Comparison of ENCODE assay signal across 8 mouse cellular contexts in the genomic region with DNA sequence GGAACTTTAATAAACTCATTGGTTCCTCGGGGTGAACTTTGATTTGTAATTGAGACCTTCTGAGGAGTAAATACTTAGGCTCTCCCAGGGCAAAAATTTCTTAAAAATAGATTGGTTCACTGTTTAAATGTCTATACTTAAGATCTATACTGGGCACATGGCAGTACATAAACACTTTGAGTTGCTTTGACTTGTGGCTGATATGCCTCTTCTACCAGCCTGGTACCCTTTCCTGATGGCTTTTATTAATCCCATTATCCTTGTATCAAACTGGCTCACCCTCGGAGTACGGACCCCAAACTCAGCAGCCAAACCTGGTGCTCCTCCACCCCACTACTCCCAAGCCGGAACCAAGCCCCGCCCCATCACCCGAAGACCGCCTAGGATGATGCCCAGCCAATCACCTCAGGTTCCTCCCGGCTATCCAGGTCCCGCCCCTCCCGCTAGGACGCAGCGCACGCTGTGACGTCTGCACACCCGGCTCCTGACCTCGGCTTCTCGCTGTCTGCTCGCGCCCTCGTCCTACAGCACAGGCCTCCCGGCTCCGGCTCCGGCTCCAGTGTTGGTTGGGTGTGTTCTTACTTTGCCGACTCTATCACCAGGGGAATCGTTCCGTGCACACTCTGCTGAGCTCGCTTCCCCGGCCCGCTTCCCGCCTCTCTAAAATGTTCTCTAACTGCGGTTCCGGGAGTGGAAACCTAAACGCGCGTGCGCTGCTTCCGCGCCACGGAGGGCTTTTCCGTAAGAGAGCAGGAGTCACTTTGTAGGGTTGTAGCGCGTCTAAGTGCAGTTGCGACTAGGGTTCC. TPM values are rescaled to one million over a fixed set of nuclear protein-coding genes. Genes with fewer than 3 reads are reported as not detected.
DNase-seq lines count a peak whose midpoint lies in the region; ATAC-seq and TF ChIP-seq lines count a peak whose summit lies in the region.

A gene (plus strand): TSS at position 464 of the 806 bp plus-strand sequence.

- peak within 1 kb of the TSS; percentile 84 for H3K4me2 ChIP-seq in forebrain, embryonic 16.5 days (ENCODE audit: low read length)
- peak within 1 kb of the TSS; percentile 82 for H3K4me2 ChIP-seq in lung, embryonic 14.5 days

- no peaks in the 10 kb centered on the region for H3K9me3 ChIP-seq in G1E (replicated peaks)
- H3K9me3 ChIP-seq in forebrain, embryonic 16.5 days (ENCODE audit: control insufficient read depth, low read length), result no peaks in the 10 kb centered on the region
- H3K9me3 ChIP-seq in lung, embryonic 14.5 days (ENCODE audit: low read depth, low read length), result no peaks in the 10 kb centered on the region

- peak within 1 kb of the TSS; percentile 75 for H3K4me3 ChIP-seq in G1E (ENCODE audit: low read depth, low read length)
- peak within 1 kb of the TSS; percentile 83 for H3K4me3 ChIP-seq in forebrain, embryonic 16.5 days (replicated peaks; ENCODE audit: low read length)
- peak within 1 kb of the TSS; percentile 91 for H3K4me3 ChIP-seq in layer of hippocampus, adult 2 months
- peak within 1 kb of the TSS; percentile 68 for H3K4me3 ChIP-seq in lung, embryonic 14.5 days (ENCODE audit: low read depth, low read length)
- H3K4me3 ChIP-seq in olfactory bulb, adult 2 months (ENCODE audit: insufficient read depth, low read depth, low read length), result peak within 1 kb of the TSS; percentile 60
- H3K4me3 ChIP-seq in thymus, adult 2 months (ENCODE audit: control insufficient read depth, insufficient read depth, low read length), result peak within 1 kb of the TSS; percentile 74

- H3K36me3 ChIP-seq in G1E (replicated peaks), result peaks cover 84% of the 10 kb centered on the region
- H3K36me3 ChIP-seq in forebrain, embryonic 16.5 days (ENCODE audit: control insufficient read depth, insufficient read depth), result peaks cover 17% of the 10 kb centered on the region
- peaks cover 56% of the 10 kb centered on the region for H3K36me3 ChIP-seq in lung, embryonic 14.5 days (ENCODE audit: insufficient read depth)
- peaks cover 20% of the 10 kb centered on the region for H3K36me3 ChIP-seq in thymus, adult 2 months (ENCODE audit: control insufficient read depth, insufficient read depth, low read length)

- ATAC-seq in G1E (ENCODE audit: extremely low read depth, insufficient number of reproducible peaks, low FRiP score, poor library complexity, severe bottlenecking), result peak; percentile 72
- ATAC-seq in forebrain, embryonic 16.5 days, result peak; percentile 99
- peak; percentile 99 for ATAC-seq in lung, embryonic 14.5 days (ENCODE audit: insufficient read depth)

- peak within 1 kb of the TSS; percentile 87 for H3K27ac ChIP-seq in forebrain, embryonic 16.5 days (ENCODE audit: low read length)
- peak within 1 kb of the TSS; percentile 92 for H3K27ac ChIP-seq in layer of hippocampus, adult 2 months
- H3K27ac ChIP-seq in lung, embryonic 14.5 days (ENCODE audit: low read depth), result peak within 1 kb of the TSS; percentile 89
- H3K27ac ChIP-seq in olfactory bulb, adult 2 months (ENCODE audit: insufficient read depth, low read depth, low read length), result peak within 1 kb of the TSS; percentile 44
- peak within 1 kb of the TSS; percentile 65 for H3K27ac ChIP-seq in thymus, adult 2 months (ENCODE audit: control insufficient read depth, insufficient read depth, low read length)

- WGBS in forebrain, embryonic 16.5 days, result under 1% methylated on average over 43 of the region's 43 CpGs
- WGBS in lung, embryonic 14.5 days, result under 1% methylated on average over 43 of the region's 43 CpGs
- under 1% methylated on average over 43 of the region's 43 CpGs for WGBS in olfactory bulb, adult 2 months
- WGBS in thymus, adult 2 months, result 1% methylated on average over 43 of the region's 43 CpGs

- peak within 1 kb of the TSS; percentile 68 for H3K9ac ChIP-seq in forebrain, embryonic 16.5 days (replicated peaks; ENCODE audit: low read depth, low read length)
- H3K9ac ChIP-seq in lung, embryonic 14.5 days, result peak within 1 kb of the TSS; percentile 77

- no peaks in the 10 kb centered on the region for H3K27me3 ChIP-seq in G1E (ENCODE audit: insufficient read depth, low read length)
- H3K27me3 ChIP-seq in forebrain, embryonic 16.5 days (replicated peaks; ENCODE audit: control insufficient read depth, insufficient read depth, low read length), result no peaks in the 10 kb centered on the region
- H3K27me3 ChIP-seq in lung, embryonic 14.5 days (ENCODE audit: insufficient read depth, low read length), result no peaks in the 10 kb centered on the region
- H3K27me3 ChIP-seq in thymus, adult 2 months (ENCODE audit: control insufficient read depth, insufficient read depth, low read length), result no peaks in the 10 kb centered on the region

- peaks cover 58% of the 10 kb centered on the region for H3K4me1 ChIP-seq in G1E (ENCODE audit: insufficient read depth, low read depth, low read length)
- H3K4me1 ChIP-seq in forebrain, embryonic 16.5 days (replicated peaks; ENCODE audit: control insufficient read depth, insufficient read depth, low read length), result peaks cover 16% of the 10 kb centered on the region
- H3K4me1 ChIP-seq in lung, embryonic 14.5 days (ENCODE audit: insufficient read depth), result peaks cover 7% of the 10 kb centered on the region
- H3K4me1 ChIP-seq in olfactory bulb, adult 2 months (ENCODE audit: control insufficient read depth, insufficient read depth, low read length), result peaks cover 11% of the 10 kb centered on the region
- peaks cover 9% of the 10 kb centered on the region for H3K4me1 ChIP-seq in thymus, adult 2 months (replicated peaks; ENCODE audit: control insufficient read depth, insufficient read depth, low read length)

- intact Hi-C loops in heart, postnatal 36 days (cut with DNase I), result loop anchor here (1.0 kb wide), 1 partner anchor 15 kb away; a partner anchor contains a TSS

- DNase-seq in G1E (ENCODE audit: low spot score), result peak; percentile 96
- DNase-seq in cerebellum, adult 18-20 months, result peak; percentile 94 to 99
- DNase-seq in heart, postnatal 36 days, result peak; percentile 93 to 95
- DNase-seq in layer of hippocampus, adult 2 months (ENCODE audit: low spot score in 2 of 2), result peak; percentile 92 to 96
- DNase-seq in lung, embryonic 14.5 days, result peak; percentile 96
- DNase-seq in thymus, adult 2 months, result peak; percentile 96

- TF ChIP-seq POLR2A in olfactory bulb, adult 2 months (IDR thresholded peaks at IDR 0.05; ENCODE audit: insufficient read depth, low read depth, low read length), result peak; percentile 91
- TF ChIP-seq POLR2A in thymus, adult 2 months (IDR thresholded peaks at IDR 0.05; ENCODE audit: control insufficient read depth, extremely low read depth, insufficient read depth, low read length, poor library complexity), result no peak

- no peak for TF ChIP-seq CTCF in G1E (IDR thresholded peaks at IDR 0.05; ENCODE audit: low read depth, low read length)
- TF ChIP-seq CTCF in layer of hippocampus, adult 2 months (conservative IDR thresholded peaks at IDR 0.05), result no peak
- no peak for TF ChIP-seq CTCF in lung, embryonic 14.5 days (IDR thresholded peaks at IDR 0.05; ENCODE audit: low read depth)
- TF ChIP-seq CTCF in olfactory bulb, adult 2 months (IDR thresholded peaks at IDR 0.05; ENCODE audit: insufficient read depth, low read depth, low read length), result no peak
- peak; percentile 51; the same call in 1 of the 2 replicates for TF ChIP-seq CTCF in thymus, adult 2 months (IDR thresholded peaks at IDR 0.05; ENCODE audit: borderline replicate concordance, control insufficient read depth, extremely low read depth, insufficient read depth, low read length, poor library complexity)

RNA-seq across cellular contexts. Expression of the gene that starts here (rescaled TPM):
- 37.2 and 46.6 TPM in 2 replicates for total RNA-seq in G1E (2014; fragmentation: Nextera tagmentation)
- total RNA-seq in G1E (2017), result 152 and 179 TPM in 2 replicates
- 103 and 113 TPM in 2 replicates for polyA plus RNA-seq in G1E (2012)
- polyA plus RNA-seq in forebrain, embryonic 16.5 days (2015; fragmentation: Nextera tagmentation; extraction: Ambion mirVana), result 109 and 113 TPM in 2 replicates
- 100 to 1,000 TPM; 180 to 198 TPM for total RNA-seq in heart, postnatal 36 days (2021)
- 10 to 100 TPM; 55.5 to 59.4 TPM for total RNA-seq in layer of hippocampus, adult 2 months (2021)
- polyA plus RNA-seq in lung, embryonic 14.5 days (2014; fragmentation: Nextera tagmentation; extraction: Ambion mirVana), result 224 and 229 TPM in 2 replicates
- not detected in 2 replicates for polyA plus RNA-seq in olfactory bulb, adult 2 months (2012; ENCODE audit: insufficient read depth, insufficient read length, low replicate concordance, missing spikeins)
- 126 and 138 TPM in 2 replicates for polyA plus RNA-seq in thymus, adult 2 months (2012; rRNA removed)

Comparison
In these comparisons a context has a peak if more than half of its experiments do, and no peak if none do; other contexts are left out.
1. Peak in every context shown above with its lines: DNase-seq, ATAC-seq, H3K4me3 ChIP-seq and H3K27ac ChIP-seq.